Mouse (Mus musculus): ENCODE measurements around the gene Trove2. TPM values are rescaled to one million over a fixed set of nuclear protein-coding genes. Genes with fewer than 3 reads are reported as not detected.
A peak's percentile ranks its signal among the peaks of the same experiment; 100 is the strongest.

The Trove2 gene
- 20.1 and 21.2 TPM in 2 replicates for polyA plus RNA-seq (2014; fragmentation: Nextera tagmentation; extraction: Ambion mirVana)

DNA sequence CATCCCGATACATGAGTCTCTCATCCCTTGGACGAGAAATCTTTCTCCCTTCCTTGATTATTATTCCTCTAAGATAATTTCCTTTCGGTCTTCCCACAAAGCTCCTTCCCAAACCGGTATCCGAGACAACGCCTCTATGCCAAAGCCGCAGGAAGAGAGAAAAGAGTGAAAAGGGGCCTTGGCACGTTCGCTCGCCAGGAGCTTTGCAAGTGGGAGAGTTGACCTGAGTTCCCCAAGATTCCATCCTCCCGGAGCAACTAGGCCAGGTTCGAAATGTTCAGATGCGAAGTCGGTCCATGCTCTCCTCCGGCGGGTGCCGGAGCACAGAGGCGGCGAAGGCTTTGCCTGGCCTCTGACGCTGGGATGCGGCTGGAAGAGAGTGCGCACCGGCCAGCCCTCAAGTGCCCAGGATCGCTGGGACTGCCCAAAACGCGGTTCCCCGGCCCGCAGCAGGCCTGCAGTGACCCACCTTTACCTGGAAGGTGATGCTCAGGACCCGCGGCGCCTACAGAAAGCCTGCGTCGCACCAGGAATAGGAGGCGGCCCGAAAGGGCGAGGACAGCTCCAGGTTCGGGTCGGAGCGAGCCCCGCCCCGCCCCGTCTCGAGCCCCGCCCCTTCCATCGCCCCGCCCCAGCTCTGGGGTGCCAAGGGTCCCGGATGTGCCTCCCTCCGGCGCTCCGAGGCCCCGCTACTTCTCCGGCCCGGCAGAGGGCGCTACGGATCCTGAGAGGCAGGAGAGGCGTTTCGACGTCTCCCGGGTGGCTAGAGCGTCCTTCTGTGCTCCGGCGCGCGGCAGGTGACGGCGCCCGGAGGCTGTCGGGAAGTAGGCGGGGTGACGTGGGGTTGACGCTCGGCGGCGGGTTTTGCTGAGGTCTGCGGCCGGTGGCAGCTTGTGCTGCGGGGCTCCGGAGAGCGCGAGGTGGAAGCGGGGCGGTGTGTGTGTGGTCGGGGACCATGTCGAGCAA lies at the start of gene Trove2, which contains the start of gene Uchl5:
Trove2 (minus strand) TSS at position 623 of the 966 bp plus-strand sequence.
Uchl5 (plus strand) TSS at position 827 of the 966 bp plus-strand sequence.
- Histone ChIP-seq H3K4me3 (ENCODE audit: low read depth, low read length) (peak within 1 kb of the TSS; percentile 81), H3K9me3 (ENCODE audit: low read depth, low read length) (no peaks in the 10 kb centered on the region), H3K27ac (ENCODE audit: low read depth) (peak within 1 kb of the TSS; percentile 71), H3K4me2 (peak within 1 kb of the TSS; percentile 68), H3K4me1 (ENCODE audit: insufficient read depth) (peaks cover 6% of the 10 kb centered on the region; the same call in 1 of the 2 replicates), H3K27me3 (ENCODE audit: insufficient read depth, low read length) (no peaks in the 10 kb centered on the region), H3K9ac (peak within 1 kb of the TSS; percentile 82), H3K36me3 (ENCODE audit: insufficient read depth) (0 out of 2 replicates have a peak, but pooled peaks cover 4% of the 10 kb centered on the region)
- ATAC-seq (ENCODE audit: insufficient read depth) (peak; percentile 96), DNase-seq (peak; percentile 99)
- TF ChIP-seq CTCF (IDR thresholded peaks at IDR 0.05; ENCODE audit: low read depth), result peak; percentile 90
- WGBS, result under 1% methylated on average over 84 of the region's 84 CpGs

DNA sequence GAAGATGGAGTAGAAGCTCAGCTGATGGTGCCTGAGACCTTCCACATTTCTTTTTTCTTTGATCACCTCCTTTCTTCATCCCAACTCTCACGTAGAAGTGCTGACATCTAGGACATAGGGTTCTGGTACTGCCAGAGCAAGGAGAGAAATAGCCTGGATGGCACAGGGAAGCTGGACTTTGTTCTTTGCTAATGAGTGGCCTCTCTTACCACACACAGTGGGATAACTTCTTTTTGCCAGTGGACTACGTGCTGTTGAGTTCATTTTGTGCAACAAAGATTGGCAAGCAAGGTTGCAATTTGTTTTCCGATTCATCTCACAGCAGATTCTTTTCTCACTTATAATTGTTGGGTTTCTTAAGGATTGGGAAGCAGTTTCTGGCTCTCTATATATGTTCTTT lies 45.8 kb upstream of the Trove2 start:
- WGBS, result 74% methylated on average over 3 of the region's 3 CpGs
- no peaks in the 10 kb centered on the region for H3K27me3 ChIP-seq (ENCODE audit: insufficient read depth, low read length)
- H3K4me2 ChIP-seq, result no peak overlapping the region
- TF ChIP-seq CTCF (IDR thresholded peaks at IDR 0.05; ENCODE audit: low read depth), result no peak
- H3K4me3 ChIP-seq (ENCODE audit: low read depth, low read length), result no peak overlapping the region
- no peaks in the 10 kb centered on the region for H3K4me1 ChIP-seq (ENCODE audit: insufficient read depth)
- H3K36me3 ChIP-seq (ENCODE audit: insufficient read depth), result no peaks in the 10 kb centered on the region
- H3K9me3 ChIP-seq (ENCODE audit: low read depth, low read length), result no peaks in the 10 kb centered on the region
- ATAC-seq (ENCODE audit: insufficient read depth), result no peak
- DNase-seq, result no peak
- H3K27ac ChIP-seq (ENCODE audit: low read depth), result no peak overlapping the region
- no peak overlapping the region for H3K9ac ChIP-seq

DNA sequence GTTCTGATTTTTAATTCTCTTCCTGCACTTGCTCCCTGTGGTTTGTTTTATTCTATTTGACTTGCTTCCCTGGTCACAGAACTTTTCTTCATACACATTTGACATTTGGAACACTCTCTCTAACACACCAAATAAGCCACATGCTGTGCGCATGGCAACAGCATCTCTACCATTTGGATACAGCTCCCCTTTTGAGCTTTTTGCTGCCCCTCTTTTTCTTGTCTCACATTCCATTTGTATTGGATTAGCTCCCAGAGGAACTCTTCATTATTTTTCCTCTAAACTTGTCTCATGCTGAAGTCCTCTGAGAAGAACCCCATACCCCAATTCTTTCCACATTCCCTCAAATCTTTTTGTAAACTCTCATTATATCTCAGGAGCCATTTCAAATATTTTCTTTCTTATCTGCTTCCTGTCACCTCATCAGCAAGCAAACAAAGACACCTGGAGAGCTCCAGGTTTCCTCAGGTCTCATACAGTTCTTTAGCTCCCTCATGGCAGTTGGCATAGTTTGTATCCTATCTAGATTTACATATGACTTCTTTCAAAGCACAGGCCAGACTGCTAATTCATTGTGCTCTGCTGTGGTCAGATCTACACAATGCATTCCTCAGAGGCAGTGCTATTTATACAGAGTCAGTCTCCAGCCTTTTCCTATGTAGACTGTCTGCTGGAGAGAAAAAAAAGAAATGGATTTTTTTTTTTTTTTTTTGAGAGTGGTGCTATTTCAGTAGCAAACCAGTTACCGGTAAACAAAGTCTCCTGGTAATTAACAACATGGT lies 43.4 kb upstream of the Trove2 start:
- Histone ChIP-seq H3K27ac (ENCODE audit: low read depth) (peak overlapping the region; percentile 67; the same call in 1 of the 2 replicates), H3K9ac (no peak overlapping the region), H3K4me3 (ENCODE audit: low read depth, low read length) (no peak overlapping the region), H3K4me1 (ENCODE audit: insufficient read depth) (no peaks in the 10 kb centered on the region), H3K27me3 (ENCODE audit: insufficient read depth, low read length) (no peaks in the 10 kb centered on the region), H3K9me3 (ENCODE audit: low read depth, low read length) (no peaks in the 10 kb centered on the region), H3K4me2 (no peak overlapping the region), H3K36me3 (ENCODE audit: insufficient read depth) (no peaks in the 10 kb centered on the region)
- ATAC-seq (ENCODE audit: insufficient read depth) (peak; percentile 80; the same call in 1 of the 2 replicates), DNase-seq (peak; percentile 49)
- WGBS, result 61% methylated on average over 2 of the region's 2 CpGs
- no peak for TF ChIP-seq CTCF (IDR thresholded peaks at IDR 0.05; ENCODE audit: low read depth)

DNA sequence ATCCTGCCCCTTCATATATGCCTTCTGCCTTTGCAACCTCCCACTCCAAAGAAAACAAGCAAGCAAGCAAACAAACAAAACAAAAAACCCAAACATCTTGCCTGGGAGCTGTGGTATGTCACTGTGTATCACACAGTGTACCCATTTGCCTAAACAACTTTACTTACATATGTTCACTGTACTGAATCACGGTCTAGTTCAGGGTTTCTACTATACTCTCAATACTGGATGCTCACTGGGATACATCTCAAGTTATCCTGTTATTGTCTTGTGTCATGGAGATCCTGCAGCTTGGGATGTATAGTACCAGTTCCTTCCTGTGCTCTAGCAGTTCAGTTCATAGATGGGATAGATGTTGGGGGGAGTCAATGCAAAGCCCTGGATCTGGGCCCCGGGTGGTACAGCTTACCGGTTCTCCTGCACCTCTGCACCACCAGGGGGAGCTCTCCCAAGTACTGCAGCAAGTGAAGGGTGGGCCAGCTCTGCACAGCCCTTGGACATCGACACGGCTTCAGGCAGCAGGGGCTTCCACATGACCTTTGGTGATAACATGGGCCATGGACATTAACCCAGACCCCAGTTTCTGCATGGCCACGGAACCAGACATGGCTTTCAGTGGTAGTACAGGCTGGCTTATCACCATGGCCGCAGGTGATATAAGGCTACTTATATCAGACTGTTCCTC lies 37.0 kb upstream of the Trove2 start:
- Histone ChIP-seq H3K9me3 (ENCODE audit: low read depth, low read length) (no peaks in the 10 kb centered on the region), H3K27me3 (ENCODE audit: insufficient read depth, low read length) (no peaks in the 10 kb centered on the region), H3K9ac (no peak overlapping the region), H3K36me3 (ENCODE audit: insufficient read depth) (0 out of 2 replicates have a peak, but pooled peaks cover 4% of the 10 kb centered on the region), H3K4me3 (ENCODE audit: low read depth, low read length) (no peak overlapping the region), H3K27ac (ENCODE audit: low read depth) (no peak overlapping the region), H3K4me2 (no peak overlapping the region), H3K4me1 (ENCODE audit: insufficient read depth) (no peaks in the 10 kb centered on the region)
- WGBS, result 37% methylated on average over 7 of the region's 7 CpGs
- TF ChIP-seq CTCF (IDR thresholded peaks at IDR 0.05; ENCODE audit: low read depth), result peak; percentile 91
- DNase-seq (peak; percentile 86), ATAC-seq (ENCODE audit: insufficient read depth) (peak; percentile 90)

DNA sequence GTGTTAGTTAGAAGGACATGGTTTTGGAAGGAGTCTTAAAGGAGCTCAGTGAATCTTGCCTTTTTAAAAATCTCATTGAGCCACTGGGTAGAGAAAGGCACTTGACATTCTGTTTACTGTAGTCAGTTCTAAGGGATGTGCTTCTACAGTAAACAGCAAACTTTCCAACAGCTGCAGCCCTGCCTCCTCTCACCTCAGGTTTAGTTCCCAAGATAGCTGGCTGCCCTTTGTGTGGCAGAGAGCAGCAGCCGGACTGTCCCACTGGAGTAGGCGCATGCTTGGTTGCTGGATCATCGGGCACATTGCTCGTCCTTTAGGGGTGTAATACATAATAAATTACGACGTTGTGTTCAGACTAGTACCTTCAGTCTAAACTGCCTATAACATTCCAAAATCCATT lies 32.2 kb upstream of the Trove2 start:
- Histone ChIP-seq H3K27ac (ENCODE audit: low read depth) (no peak overlapping the region), H3K9ac (no peak overlapping the region), H3K4me3 (ENCODE audit: low read depth, low read length) (no peak overlapping the region), H3K36me3 (ENCODE audit: insufficient read depth) (peaks cover 11% of the 10 kb centered on the region; the same call in 1 of the 2 replicates), H3K9me3 (ENCODE audit: low read depth, low read length) (no peaks in the 10 kb centered on the region), H3K4me1 (ENCODE audit: insufficient read depth) (no peaks in the 10 kb centered on the region), H3K27me3 (ENCODE audit: insufficient read depth, low read length) (no peaks in the 10 kb centered on the region), H3K4me2 (no peak overlapping the region)
- DNase-seq (no peak), ATAC-seq (ENCODE audit: insufficient read depth) (no peak)
- no peak for TF ChIP-seq CTCF (IDR thresholded peaks at IDR 0.05; ENCODE audit: low read depth)
- WGBS, result 73% methylated on average over 6 of the region's 6 CpGs

DNA sequence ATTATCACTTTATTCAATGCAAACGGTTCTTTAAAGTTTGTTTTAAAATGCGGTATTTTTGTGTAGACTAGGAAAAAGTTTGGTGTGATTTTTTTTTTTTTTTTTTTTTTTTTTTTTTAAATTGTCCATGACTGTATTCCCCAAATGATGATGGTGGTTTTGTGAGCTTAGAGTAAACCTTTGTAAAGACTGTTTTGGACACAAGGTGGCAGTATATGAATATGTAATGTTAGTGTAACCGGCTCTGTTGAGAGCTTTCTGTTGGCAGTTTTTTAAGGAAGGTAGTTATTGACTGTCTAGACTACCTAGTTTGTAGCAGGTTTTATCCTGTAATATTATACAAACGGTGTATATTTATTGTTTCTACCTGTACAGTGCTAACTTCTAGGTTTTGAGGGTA lies 26.7 kb upstream of the Trove2 start:
- Histone ChIP-seq H3K36me3 (ENCODE audit: insufficient read depth) (peaks cover 17% of the 10 kb centered on the region; the same call in 1 of the 2 replicates), H3K9me3 (ENCODE audit: low read depth, low read length) (no peaks in the 10 kb centered on the region), H3K9ac (no peak overlapping the region), H3K4me3 (ENCODE audit: low read depth, low read length) (no peak overlapping the region), H3K27me3 (ENCODE audit: insufficient read depth, low read length) (no peaks in the 10 kb centered on the region), H3K4me2 (no peak overlapping the region), H3K4me1 (ENCODE audit: insufficient read depth) (no peaks in the 10 kb centered on the region), H3K27ac (ENCODE audit: low read depth) (no peak overlapping the region)
- DNase-seq (peak; percentile 96), ATAC-seq (ENCODE audit: insufficient read depth) (peak; percentile 86)
- TF ChIP-seq CTCF (IDR thresholded peaks at IDR 0.05; ENCODE audit: low read depth), result peak; percentile 61
- 38% methylated on average over 4 of the region's 4 CpGs for WGBS

All from lung, embryonic 14.5 days (tissue).